Mouse (Mus musculus) forebrain, embryonic 15.5 days (tissue): ENCODE measurements at regions not wholly inside any gene's neighbourhood (a gene's known extent, or its start where the extent isn't known, plus 50 kb on each side); places are given as distances from the start of the nearest gene placed in this dataset.
A peak's percentile ranks its signal among the peaks of the same experiment; 100 is the strongest.
"Not testable (repeated sequence)": the region's sequence is repeated elsewhere in the genome, so short reads cannot be mapped to it uniquely, and the experiment has no call there.

ENCODE experiments used
- ATAC-seq: fragments of 200-750 bp; cut with Nextera tagmentation; replicated peaks from 2 replicates; pipeline ENCODE4 v1.8.0; 2017; ENCODE audit warnings: mild to moderate bottlenecking, moderate TSS enrichment, moderate library complexity
- H3K27ac ChIP-seq: fragments of 300-500 bp; sonication (generic); replicated peaks from 2 replicates; pipeline ENCODE4 v1.5.1; 2015; ENCODE audit warnings: mild to moderate bottlenecking, inconsistent platforms
- H3K27me3 ChIP-seq: fragments of 300-500 bp; sonication (generic); 2 replicates; pipeline ENCODE4 v1.6.1; 2015; ENCODE audit warnings: inconsistent platforms
- H3K36me3 ChIP-seq: fragments of 300-500 bp; sonication (generic); 2 replicates; pipeline ENCODE4 v1.6.1; 2015; ENCODE audit warnings: mild to moderate bottlenecking, inconsistent platforms
- H3K4me1 ChIP-seq: fragments of 300-500 bp; sonication (generic); 2 replicates; pipeline ENCODE4 v1.6.1; 2015; ENCODE audit warnings: inconsistent platforms
- H3K4me2 ChIP-seq: fragments of 300-500 bp; sonication (generic); replicated peaks from 2 replicates; pipeline ENCODE4 v1.6.1; 2015; ENCODE audit warnings: mild to moderate bottlenecking, inconsistent platforms
- H3K4me3 ChIP-seq: fragments of 300-500 bp; sonication (generic); 2 replicates; pipeline ENCODE4 v1.5.1; 2015; ENCODE audit warnings: mild to moderate bottlenecking, inconsistent platforms
- H3K9ac ChIP-seq: fragments of 300-500 bp; sonication (generic); replicated peaks from 2 replicates; pipeline ENCODE4 v1.6.1; 2015; ENCODE audit warnings: mild to moderate bottlenecking, inconsistent platforms
- H3K9me3 ChIP-seq: fragments of 300-500 bp; sonication (generic); 2 replicates; pipeline ENCODE4 v1.6.1; 2016; ENCODE audit warnings: inconsistent platforms
- WGBS: fragments of 180-500 bp; shearing (Covaris S2); methylation state at CpG from one replicate; pipeline ENCODE4 v1.1.7; 2015; ENCODE audit warnings: mixed read lengths; 5-methylcytosine and 5-hydroxymethylcytosine counted together

DNA sequence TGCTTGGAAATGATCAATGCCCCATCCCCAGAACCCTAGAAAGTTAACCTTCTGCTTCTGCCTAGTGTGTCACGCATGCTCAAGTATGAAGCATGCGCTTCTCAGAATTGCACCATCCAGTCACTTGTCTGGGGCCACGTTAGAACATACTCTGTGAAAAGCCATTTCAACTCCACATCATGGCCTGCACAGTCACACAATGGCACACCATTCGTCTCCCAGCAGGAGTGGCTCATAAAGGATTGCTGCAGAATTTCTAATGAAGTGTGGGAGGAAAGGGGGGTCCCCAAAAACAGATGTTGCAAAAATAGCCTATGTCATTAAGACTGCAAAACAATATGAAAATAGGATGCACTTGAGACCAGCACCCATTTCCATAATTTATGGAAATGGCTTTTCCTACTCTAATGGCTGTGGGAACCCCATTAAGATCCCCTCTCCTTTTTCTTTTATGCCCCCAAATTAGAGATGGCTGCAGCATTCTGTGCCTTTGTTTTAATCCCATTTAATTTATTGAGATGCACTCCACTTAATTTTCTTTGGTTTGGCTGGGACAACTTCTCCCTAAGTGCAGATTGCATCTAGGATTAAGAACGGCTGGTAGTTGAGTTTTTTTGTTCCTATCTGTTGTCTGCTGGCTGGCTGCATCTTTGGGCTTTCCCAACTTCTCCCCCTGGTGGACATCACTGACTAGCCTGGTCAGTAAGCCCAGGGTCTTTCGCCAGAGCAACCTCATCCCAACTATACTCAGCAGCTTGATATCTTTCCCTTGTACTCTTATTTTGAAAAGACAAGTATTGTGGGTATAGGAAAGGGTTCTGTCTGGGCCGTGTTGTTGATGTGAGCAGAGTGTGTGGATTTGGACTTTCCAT, 294.5 kb downstream of the Med10 start:
- Histone ChIP-seq H3K9me3 (no peaks in the 10 kb centered on the region), H3K4me2 (no peak overlapping the region), H3K27ac (peak overlapping the region; percentile 68), H3K4me3 (no peak overlapping the region), H3K27me3 (no peaks in the 10 kb centered on the region), H3K36me3 (no peaks in the 10 kb centered on the region), H3K4me1 (peaks cover 34% of the 10 kb centered on the region), H3K9ac (no peak overlapping the region)
- ATAC-seq = peak; percentile 83
- WGBS = 32% methylated on average over 7 of the region's 7 CpGs

DNA sequence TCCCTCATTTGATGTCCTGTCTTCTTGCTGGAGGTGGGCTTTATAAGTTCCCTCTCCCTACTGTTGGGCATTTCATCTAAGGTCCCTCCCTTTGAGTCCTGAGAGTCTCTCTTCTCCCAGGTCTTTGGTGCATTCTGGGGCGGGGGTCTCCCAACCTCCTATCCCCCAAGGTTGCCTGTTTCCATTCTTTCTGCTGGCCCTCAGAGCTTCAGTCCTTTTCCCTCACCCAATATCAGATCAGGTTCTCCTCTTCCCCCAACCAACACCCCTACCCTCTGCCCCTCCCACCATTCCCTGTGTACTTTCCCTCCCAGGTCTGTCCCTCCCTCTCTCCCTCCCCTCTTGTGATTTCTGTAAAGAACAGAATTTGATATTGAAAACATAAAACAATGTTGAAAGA, 297.9 kb downstream of the Med10 start:
- not testable (repeated sequence) for H3K4me2 ChIP-seq, H3K36me3 ChIP-seq, ATAC-seq, H3K9ac ChIP-seq, H3K27me3 ChIP-seq, H3K27ac ChIP-seq, H3K4me3 ChIP-seq, H3K9me3 ChIP-seq
- 87% methylated on average over 1 of the region's 1 CpGs for WGBS
- peaks cover 12% of the 10 kb centered on the region for H3K4me1 ChIP-seq

DNA sequence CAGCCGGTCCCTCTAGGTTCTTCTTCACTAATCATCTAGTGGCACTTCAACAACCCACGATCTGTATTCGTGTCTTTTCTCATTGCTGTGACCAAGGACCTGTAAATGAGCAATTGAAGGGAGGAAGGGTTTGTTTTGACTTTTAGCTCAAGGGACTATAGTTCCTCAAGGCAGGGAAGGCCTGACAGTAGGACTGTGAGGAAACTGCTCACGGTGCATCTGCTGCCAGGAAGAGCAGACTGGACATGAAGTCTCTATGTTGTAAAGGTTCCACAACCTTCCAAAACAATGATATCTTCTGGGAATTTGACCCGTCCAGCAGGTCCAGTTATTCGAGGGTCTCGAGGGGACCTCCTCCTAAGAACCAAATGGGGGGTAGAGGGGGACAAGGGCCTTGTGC, 300.8 kb downstream of the Med10 start:
- WGBS = 86% methylated on average over 7 of the region's 7 CpGs
- H3K36me3 ChIP-seq = no peaks in the 10 kb centered on the region
- H3K4me2 ChIP-seq = no peak overlapping the region
- H3K4me3 ChIP-seq = no peak overlapping the region
- no peak overlapping the region for H3K27ac ChIP-seq
- no peaks in the 10 kb centered on the region for H3K4me1 ChIP-seq
- H3K27me3 ChIP-seq = no peaks in the 10 kb centered on the region
- no peak for ATAC-seq
- H3K9me3 ChIP-seq = no peaks in the 10 kb centered on the region
- no peak overlapping the region for H3K9ac ChIP-seq

DNA sequence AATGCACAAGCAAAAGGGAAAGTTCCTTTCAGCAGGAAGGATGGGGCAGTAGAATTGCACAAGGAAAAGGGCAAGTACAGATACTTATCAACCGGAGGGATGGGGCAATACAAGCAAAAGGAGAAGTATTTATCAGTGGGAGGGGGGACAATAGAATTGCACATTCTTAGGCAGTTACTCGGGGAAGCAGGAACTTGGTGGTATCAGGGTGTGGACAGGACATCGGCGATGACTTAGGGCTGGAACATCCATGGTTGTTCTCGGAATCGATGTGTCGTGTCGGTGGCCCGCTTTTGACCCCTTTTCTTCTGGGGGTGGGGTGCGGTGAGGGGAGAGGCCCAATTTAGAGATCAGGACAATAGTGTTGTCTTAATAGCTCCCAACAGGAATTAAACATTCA, 301.3 kb downstream of the Med10 start:
- not testable (repeated sequence) for H3K4me1 ChIP-seq, H3K9ac ChIP-seq, H3K27ac ChIP-seq, ATAC-seq, H3K9me3 ChIP-seq, H3K4me3 ChIP-seq, H3K36me3 ChIP-seq, H3K4me2 ChIP-seq, H3K27me3 ChIP-seq
- 94% methylated on average over 10 of the region's 10 CpGs for WGBS

DNA sequence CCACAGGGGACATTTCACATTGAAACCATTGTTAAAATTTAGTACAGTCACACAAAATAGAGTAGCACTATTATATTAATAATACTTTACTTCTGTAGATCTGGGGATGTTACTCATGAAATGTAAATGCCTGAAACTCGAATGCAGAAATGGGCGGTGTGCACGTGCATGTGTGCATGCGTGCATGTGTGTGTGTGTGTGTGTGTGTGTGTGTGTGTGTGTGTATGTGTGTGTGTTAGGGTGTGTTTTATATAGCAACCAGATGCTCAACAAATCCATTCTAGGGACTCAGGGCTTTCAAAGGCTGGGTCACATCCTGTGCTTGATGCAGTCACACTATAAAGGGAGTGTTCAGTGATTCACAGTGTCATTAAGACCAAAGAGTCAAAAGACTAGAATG, 301.7 kb downstream of the Med10 start:
- no peaks in the 10 kb centered on the region for H3K36me3 ChIP-seq
- H3K27me3 ChIP-seq = no peaks in the 10 kb centered on the region
- H3K27ac ChIP-seq = no peak overlapping the region
- 94% methylated on average over 4 of the region's 4 CpGs for WGBS
- no peak overlapping the region for H3K4me3 ChIP-seq
- no peak overlapping the region for H3K9ac ChIP-seq
- H3K4me2 ChIP-seq = no peak overlapping the region
- H3K4me1 ChIP-seq = no peaks in the 10 kb centered on the region
- H3K9me3 ChIP-seq = no peaks in the 10 kb centered on the region
- ATAC-seq = no peak

DNA sequence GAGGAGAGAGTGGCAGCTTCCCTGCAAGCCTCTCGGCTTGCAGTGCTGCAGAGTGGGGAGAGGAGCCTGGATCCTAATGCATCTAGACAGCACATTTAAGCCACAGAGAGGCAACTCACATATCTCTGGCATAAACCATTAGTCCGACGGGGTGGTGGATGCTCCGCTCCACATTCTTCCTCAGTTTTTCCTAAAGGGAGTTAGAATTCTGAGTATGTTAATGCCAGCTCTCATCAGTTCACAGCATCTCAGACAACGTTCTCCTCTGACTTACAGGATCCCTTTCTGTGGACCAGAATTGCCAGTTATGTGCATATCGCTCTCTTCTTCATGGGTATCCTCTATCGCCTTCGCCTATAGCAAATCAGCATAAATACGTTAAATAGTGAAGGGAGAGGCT, 313.4 kb downstream of the Med10 start:
- no peak for ATAC-seq

DNA sequence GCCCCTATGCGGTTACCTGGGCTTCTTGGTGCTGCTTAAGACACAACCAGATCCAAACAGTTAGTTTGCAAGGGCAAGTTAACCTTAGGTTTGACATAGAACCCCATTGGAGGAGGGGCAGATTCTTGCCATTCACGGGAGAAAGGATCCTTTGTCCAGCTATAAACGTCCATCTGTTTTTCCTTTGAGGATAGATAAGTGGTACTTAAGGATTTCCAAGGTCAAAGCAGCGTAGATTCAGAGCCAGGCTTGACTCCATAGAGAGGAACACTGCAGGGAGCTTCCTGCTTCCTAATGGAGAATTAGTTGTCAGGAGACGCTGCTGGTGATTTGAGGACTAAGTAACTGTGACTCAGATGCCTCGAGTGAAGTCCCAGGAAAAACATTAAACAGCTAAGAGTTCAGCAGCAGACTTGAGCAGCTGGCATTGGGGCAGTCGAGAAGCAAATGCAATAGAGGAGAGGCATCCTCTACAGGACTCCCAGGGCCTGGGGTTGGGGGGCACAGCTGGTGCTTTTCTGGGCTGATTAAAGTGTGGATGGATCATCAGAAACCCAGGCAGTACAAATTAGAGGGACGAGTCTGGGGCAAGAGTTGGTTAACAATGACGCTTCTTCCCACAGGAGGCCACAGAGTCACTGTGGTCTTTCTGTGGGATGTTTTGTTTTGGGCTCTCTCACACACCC, 322.8 kb downstream of the Med10 start:
- WGBS = 37% methylated on average over 9 of the region's 9 CpGs
- Histone ChIP-seq H3K27me3 (no peaks in the 10 kb centered on the region), H3K9ac (no peak overlapping the region), H3K36me3 (no peaks in the 10 kb centered on the region), H3K9me3 (no peaks in the 10 kb centered on the region), H3K27ac (no peak overlapping the region), H3K4me2 (no peak overlapping the region), H3K4me3 (no peak overlapping the region), H3K4me1 (no peaks in the 10 kb centered on the region)
- no peak for ATAC-seq

More for the DNA sequence above, 313.4 kb downstream of the Med10 start:
- Histone ChIP-seq H3K36me3 (no peaks in the 10 kb centered on the region), H3K9ac (no peak overlapping the region), H3K27ac (no peak overlapping the region), H3K27me3 (no peaks in the 10 kb centered on the region), H3K9me3 (no peaks in the 10 kb centered on the region), H3K4me1 (no peaks in the 10 kb centered on the region), H3K4me2 (no peak overlapping the region), H3K4me3 (no peak overlapping the region)
- 86% methylated on average over 9 of the region's 9 CpGs for WGBS

DNA sequence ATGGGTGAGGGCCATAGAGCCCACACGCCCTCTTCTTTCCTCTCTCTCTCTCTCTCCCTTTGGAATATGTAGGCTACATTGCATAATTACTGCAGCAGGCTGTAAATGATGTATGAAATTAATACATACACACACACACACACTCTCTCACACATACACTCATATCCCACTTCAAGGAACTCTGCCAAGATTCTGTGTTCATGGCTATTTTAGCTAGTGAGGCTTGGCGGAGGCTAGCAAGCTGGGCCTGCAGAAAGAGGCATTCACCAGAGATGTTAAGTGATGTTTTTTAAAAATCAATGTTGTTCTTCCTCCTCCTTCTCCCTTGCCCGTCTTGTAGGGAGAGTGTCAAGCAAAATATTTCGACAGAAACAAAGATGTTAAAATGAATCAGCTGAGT, 325.1 kb downstream of the Med10 start:
- no peak for ATAC-seq
- Histone ChIP-seq H3K9me3 (no peaks in the 10 kb centered on the region), H3K27ac (no peak overlapping the region), H3K9ac (no peak overlapping the region), H3K36me3 (no peaks in the 10 kb centered on the region), H3K4me3 (no peak overlapping the region), H3K4me1 (no peaks in the 10 kb centered on the region), H3K4me2 (no peak overlapping the region), H3K27me3 (no peaks in the 10 kb centered on the region)
- WGBS = 72% methylated on average over 4 of the region's 4 CpGs

DNA sequence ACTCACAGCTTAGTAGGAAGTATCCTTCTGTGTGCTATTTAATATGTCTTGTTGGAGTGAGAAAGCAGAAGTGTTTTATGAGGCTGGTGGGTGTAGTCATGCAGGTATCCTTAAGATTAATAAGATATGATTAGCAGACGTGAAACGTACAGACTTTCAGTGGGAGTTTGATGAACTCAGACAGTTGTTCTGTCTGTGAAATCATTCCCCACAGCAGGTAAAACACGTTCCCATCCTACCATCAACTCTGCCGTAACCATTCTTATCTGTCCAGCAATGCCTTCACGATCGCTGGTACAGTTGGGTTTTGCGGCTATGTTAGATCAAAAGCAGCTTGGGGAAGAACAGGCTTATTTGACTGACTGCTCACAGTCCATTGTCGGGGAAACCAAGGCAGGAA, 332.3 kb downstream of the Med10 start:
- H3K4me3 ChIP-seq = no peak overlapping the region
- 94% methylated on average over 8 of the region's 8 CpGs for WGBS
- H3K4me2 ChIP-seq = no peak overlapping the region
- H3K27ac ChIP-seq = no peak overlapping the region
- ATAC-seq = no peak
- no peaks in the 10 kb centered on the region for H3K27me3 ChIP-seq
- no peaks in the 10 kb centered on the region for H3K9me3 ChIP-seq
- H3K9ac ChIP-seq = no peak overlapping the region
- no peaks in the 10 kb centered on the region for H3K4me1 ChIP-seq
- no peaks in the 10 kb centered on the region for H3K36me3 ChIP-seq

DNA sequence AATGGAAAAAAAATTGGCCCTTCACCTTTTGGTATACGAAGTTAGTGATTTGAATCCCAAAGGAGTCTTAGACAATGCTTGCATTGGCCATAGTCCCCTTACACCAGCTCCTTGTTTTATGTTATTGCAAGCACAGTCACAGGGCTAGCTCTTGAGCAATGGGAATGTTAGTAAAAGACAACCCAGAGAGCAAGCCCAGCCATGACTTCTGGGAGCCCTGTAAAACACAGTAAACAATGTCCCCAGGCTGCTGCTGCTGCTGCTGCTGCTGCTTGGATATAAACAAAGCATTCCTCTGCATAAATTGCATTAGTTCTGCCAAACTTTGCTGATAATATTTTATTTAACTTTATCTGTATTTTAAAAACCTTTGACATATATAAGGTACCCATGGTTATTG, 334.0 kb downstream of the Med10 start:
- Histone ChIP-seq H3K9ac (no peak overlapping the region), H3K4me2 (no peak overlapping the region), H3K4me3 (no peak overlapping the region), H3K4me1 (no peaks in the 10 kb centered on the region), H3K36me3 (no peaks in the 10 kb centered on the region), H3K27me3 (no peaks in the 10 kb centered on the region), H3K27ac (no peak overlapping the region), H3K9me3 (no peaks in the 10 kb centered on the region)
- 85% methylated on average over 1 of the region's 1 CpGs for WGBS
- ATAC-seq = no peak

DNA sequence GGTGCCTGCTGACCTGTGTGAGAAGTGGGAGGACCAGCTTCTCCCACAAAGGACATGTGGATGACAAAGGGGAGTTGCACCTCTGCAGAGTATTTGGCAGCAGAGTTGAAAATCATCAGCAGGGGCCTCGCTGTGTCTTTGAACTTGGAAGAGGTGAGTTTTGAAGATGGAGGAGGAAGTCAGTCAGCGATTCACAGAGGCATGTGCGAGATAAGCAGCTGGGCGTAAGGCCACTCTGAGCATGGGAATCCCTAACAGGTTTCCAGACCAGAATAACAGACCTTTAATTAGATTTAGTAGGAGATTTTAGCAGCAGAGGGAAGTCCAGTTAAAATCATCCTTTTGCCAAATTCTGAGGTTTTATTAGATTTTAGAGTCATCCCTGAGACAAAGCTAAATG, 342.3 kb downstream of the Med10 start:
- Histone ChIP-seq H3K4me1 (peaks cover 4% of the 10 kb centered on the region), H3K9ac (no peak overlapping the region), H3K27me3 (no peaks in the 10 kb centered on the region), H3K4me2 (no peak overlapping the region), H3K4me3 (no peak overlapping the region), H3K9me3 (no peaks in the 10 kb centered on the region), H3K27ac (no peak overlapping the region), H3K36me3 (no peaks in the 10 kb centered on the region)
- WGBS = 82% methylated on average over 4 of the region's 4 CpGs
- no peak for ATAC-seq

DNA sequence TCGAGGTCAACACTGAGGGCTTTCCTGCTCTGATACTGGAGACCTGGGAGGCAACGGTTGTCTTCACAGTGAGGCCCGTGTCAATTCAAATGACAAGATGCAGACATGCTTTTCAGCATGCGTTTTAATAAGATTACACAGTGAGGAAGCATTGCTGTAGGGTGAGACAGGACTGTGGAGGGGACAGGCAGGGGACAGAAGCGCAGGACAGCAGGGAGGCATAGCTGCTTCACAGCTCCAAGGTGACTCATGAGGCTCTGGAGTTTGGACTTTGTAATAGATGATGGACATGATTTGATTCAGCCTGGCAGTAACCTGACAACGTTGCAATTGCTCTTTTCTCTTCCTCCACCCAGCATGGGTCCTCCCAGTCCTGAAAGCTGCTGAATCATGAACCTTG, 343.3 kb downstream of the Med10 start:
- no peak overlapping the region for H3K27ac ChIP-seq
- H3K36me3 ChIP-seq = no peaks in the 10 kb centered on the region
- no peak overlapping the region for H3K4me2 ChIP-seq
- no peaks in the 10 kb centered on the region for H3K27me3 ChIP-seq
- no peak for ATAC-seq
- WGBS = 75% methylated on average over 6 of the region's 6 CpGs
- no peak overlapping the region for H3K4me3 ChIP-seq
- no peak overlapping the region for H3K9ac ChIP-seq
- no peaks in the 10 kb centered on the region for H3K9me3 ChIP-seq
- peaks cover 14% of the 10 kb centered on the region for H3K4me1 ChIP-seq
